Mouse (Mus musculus) cerebellum, postnatal 36 days (tissue): ENCODE measurements around the gene Asb10.
A peak's percentile ranks its signal among the peaks of the same experiment; 100 is the strongest.

Source experiments
- DNase-seq, 2 experiments: peaks; one replicate each; pipeline ENCODE4 v3.0.0; 2021 to 2022; ENCODE audit warnings: mixed read lengths in 2 of 2

Gene Asb10

DNA sequence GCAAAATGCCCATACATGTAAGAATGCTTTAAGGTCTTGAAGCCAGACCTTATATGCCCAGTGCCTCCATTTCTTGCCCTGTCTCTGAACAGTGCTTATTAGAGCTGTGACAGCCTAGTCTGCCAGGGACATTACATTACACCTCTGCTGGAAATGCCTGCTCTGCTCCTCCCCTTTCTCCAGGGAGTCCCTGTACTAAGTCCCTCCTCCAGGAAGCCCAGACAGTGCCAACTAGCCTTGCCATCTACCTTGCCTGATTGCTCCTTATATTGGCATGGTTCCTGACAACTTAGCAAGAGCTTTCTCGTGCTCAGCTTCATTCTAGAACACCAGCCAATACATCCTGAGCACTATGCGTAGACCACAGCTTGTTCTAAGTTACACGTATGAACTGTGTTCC, 5.0 kb downstream of the Asb10 start:
- no peak for DNase-seq

DNA sequence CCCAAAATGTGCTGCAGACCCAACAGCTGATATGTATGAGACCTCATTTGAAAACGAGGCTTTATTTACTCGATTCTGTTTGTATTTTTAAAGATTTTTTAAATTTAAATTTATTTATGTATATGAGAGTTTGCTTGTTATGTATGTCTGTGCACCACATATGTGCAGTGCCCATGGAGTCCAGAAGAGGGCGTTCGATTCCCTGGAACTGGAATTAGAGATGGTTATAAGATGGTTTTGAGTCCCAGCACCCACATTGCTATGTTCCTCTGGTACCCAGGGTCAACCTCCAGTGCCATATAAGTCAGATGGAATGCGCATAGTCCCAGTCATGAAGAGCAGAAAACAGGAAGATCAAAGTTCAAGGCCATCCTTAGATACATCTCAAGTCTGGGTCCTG, 6.5 kb downstream of the Asb10 start:
- DNase-seq: no peak

DNA sequence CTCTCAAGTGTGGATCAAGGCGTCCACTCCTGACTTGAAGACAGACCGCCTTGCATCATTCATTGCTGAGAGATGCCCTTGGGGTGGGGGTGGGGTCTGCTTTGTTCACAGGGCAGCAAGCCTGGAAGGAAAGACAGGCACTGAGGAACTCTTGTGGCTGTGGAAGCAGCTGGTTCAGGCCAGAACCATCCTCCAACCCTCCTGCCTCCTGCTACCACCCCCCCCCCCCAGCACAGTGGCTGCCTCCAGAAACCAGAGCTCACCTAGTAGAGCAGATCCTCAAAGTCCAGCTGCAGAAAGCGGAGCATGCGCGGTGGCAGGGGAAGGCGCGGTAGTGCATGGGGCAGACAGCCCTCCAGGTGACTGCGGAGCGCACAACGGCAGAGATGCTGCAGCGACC, 7.4 kb downstream of the Asb10 start:
- no peak for DNase-seq

DNA sequence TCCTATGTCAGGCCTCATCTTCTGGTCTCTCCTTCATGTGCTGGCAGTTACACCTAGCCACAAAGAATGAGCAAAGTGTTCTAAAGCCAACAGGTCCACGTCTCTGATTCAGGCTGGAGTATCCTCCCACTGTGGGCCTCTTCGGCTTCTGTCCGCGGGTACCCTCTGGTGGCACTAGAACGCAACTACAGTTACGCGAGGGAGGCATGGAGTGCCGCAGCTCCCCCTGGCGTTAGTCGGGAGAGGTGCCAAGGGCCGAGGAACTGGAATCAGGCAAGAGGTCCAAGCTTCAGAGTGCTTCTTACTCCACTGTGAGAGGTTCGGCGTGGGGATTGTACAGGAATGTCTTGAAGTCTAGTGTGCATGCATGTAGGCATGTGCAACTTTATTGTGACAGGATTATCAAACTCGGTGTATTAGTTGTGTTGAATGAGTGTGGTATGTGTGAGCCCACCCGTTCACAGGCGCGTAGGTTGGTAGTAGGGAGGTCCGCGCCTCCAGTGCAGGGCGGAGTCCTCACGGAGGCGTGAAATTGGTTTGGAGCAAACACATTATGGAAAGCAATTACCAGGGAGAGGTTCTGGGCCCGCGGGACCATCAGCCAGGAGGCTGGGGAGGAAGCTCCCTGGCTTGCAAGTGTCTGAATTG, 10.6 kb downstream of the Asb10 start:
- DNase-seq: peak; percentile 92 to 96

- DNase-seq: no peak
These were observed 13.0 kb downstream of the Asb10 start for GRCm38 (mm10) chr5:24527780-24528179.

DNA sequence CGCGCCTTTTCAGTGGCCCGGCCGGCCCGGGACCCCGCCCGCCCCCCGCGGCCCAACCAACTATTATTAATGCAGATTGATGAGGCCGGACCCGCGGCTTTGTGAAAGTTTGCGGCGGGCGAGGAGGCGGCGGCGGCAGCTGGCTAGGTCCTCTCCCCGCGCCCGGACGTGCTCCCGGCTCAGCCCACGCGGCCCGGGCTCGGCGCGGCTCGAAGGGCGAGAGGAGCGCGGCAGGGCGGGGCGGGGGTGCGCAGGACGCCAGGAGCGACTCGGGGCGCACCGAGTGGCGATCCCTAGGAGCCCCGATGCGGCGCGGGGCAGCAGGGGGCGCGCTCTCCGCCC, 13.9 kb downstream of the Asb10 start, which contains the start of gene Gbx1:
Gbx1 (minus strand) TSS at position 314 of the 342 bp plus-strand sequence.
- no peak for DNase-seq

DNA sequence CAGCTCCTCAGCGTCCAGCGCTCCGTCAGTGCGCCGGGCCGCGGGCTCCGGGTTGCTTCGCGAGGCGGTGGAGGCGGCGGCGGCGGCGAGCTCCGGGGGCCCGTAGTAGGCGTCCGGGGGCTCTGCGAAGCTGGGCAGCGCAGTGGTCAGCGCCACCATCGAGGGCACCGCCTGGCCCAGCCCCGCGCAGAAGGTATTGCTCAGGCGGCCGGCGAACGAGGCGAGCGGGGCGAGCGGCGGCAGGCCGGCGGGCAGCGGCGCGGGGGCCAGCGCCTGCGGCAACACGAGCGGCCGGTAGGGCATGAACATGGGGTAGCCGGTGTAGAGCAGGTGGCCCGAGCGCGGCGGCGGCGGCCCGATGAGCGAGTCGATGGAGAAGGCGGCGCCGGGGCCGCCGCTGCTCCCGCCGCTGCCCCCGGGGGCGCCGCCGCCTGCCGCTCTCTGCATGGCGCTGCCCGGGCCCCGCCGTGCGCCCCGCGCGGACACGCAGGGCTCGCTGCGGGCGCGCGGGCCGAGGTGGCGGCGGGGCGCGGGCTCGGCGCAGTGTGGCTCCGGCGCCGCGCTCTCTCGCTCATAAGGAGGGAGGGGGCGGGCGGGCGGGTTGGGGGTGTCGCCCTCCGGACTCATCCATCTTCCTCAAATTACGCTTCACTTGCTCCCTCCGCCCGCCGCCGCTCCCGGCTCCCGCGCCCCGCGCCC, 14.4 kb downstream of the Asb10 start:
- no peak for DNase-seq

DNA sequence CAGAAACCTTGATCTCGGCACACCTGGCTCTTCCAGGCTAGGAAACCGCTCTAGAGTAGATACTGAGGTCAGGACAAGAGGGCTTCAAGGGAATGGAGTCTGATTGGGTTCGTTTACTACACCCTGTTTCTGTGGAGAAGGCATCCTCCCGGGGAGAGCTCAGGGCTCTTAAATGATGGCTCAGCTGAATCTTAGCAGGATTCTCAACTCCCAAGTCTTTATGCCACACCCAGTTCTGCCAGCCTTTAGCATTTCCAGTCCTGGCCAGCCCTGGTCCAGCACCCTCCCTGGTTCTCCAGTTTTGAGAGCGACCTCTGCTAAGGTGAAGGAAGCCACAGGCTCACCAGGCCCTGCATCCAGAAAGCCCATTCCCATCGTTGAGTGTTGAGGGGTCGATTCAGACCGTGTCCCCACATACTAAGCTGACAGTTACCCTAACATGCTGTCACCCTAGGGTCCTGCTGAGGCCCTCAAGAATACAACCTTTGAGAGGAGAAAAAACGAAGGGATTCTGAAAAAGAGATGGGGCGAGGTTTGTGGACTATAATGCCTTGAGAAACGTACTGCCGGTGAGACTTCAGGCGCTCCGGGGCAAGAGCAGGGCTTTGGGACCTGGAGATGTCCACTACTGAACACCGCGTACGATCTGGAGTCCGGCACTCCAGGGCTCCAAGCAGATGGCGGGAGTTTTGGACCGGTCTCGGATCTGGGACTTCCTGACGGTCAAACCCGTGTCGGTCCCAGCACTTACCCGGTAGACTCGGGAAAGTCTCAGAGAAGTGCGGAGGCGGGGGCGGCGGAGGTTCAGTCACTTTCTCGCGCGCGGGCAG, 15.2 kb downstream of the Asb10 start:
- no peak for DNase-seq

DNA sequence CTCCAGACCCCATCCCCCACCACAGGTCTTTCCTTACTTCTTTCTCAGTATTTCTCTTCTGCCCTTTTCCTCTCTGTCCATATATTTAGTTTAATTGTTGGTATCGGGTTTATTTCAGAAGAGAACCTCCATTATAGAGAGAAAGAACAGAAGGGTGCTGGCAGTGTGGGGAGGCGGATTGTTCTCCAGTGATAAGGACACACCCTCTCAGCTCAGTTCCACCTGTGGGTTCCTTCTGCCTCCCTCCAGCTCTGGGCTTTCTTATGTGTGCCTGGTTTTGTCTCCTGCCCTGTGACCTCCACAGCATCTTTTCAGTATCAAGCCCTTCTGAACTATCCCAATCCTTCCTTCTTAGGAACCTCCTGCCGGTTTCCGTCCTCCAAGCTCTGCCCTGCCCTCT, 16.3 kb downstream of the Asb10 start:
- DNase-seq: no peak

DNA sequence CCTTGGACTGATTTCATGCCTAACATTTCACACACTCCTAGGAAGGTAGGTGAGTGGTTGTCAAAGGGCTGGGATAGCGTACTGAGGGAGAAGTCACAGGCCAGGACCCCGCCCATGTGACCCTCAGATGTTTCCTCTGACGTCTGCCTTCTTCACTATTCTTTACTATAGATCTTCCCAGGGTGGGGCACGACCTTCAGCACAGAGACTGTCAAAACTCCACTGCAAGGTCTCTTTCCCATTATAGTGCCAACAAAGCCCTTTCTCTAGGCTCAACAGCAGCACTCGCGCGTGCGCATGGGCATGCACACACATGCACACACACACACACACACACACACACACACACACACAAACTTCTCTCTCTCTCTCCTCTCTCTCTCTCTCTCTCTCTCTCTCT, 17.0 kb downstream of the Asb10 start:
- DNase-seq: no peak

- no peak for DNase-seq
These were observed 19.4 kb downstream of the Asb10 start for GRCm38 (mm10) chr5:24521366-24521765.

DNA sequence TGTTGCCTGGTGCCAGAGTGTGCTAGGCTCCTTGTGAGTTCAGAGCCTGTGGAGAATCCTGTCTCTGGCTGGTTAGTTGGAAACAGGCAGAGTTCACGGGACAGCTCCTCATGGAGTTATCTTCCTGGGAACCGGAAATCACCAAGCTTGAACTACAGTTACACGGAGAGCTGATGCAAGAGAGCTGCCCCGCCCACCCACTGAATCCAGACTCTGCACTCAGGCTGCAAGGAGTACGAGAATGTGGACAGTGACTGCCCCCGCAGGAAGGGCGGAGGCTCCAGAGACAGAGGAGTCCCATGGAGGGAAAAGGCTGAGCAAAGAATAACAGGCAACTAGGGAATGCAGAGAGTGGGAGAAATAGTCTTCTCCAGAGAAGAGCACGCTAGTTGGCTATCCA, 28.5 kb downstream of the Asb10 start:
- DNase-seq: no peak

- DNase-seq: no peak
These were observed 30.1 kb downstream of the Asb10 start for GRCm38 (mm10) chr5:24510635-24511034.

- DNase-seq: no peak
These were observed 32.4 kb downstream of the Asb10 start for GRCm38 (mm10) chr5:24508406-24508805.

- no peak for DNase-seq
These were observed 35.3 kb downstream of the Asb10 start for GRCm38 (mm10) chr5:24505513-24505912.

DNA sequence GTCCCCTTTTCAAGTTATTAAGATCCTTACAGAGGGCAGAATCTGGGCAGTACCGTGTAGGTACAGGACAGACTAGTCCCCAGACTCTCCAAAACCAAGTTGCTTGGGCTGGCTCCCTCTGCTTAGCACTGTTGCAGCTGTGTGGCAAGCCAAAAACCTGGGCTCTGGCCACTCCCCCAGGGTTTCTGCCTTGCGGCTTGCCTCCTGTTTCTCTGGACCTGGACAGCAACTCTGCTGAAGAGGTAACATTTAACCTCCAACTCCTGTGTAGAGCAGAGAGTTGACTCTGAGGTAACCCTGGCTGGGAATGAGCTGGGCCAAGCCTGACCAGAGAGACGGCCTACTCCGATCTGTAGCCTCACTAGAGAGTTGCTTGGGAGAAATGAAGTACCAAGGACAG, 38.0 kb downstream of the Asb10 start:
- peak in 1 of 2 experiments; percentile 3 for DNase-seq

DNA sequence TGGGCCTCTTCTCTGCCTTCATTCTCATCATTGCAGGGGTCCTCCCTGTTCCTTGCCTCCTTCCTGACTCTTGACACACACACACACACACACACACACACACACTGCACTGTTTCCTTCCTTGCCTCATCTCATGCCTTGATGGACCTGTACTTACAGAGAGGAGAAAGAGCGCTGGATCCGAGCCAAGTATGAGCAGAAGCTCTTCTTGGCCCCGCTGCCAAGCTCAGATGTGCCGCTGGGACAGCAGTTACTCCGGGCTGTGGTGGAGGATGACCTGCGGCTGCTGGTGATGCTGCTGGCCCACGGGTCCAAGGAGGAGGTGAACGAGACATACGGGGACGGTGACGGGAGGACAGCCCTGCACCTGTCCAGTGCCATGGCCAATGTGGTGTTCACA, 39.9 kb downstream of the Asb10 start:
- DNase-seq: peak in 1 of 2 experiments; percentile 41

DNA sequence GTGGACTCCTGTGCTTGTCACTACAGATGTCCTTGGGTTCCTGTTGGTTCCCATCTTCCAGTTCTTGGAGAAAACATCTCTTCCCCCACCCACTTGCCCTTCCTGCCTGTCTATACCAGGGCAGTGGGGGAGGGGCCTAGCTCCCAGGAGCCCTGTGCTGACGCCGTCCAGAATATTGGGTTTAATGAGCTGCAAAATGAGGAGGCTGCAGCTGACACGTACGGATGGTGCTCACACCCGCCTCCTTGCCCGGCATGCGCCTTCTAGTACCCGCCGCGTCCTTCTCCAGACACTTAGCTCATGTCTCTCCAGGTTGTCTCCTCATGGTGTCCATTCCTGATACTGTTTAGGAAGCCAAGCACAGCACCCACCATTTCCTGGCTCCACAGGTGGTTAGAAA, 41.7 kb downstream of the Asb10 start:
- no peak for DNase-seq

- no peak for DNase-seq
These were observed 43.3 kb downstream of the Asb10 start for GRCm38 (mm10) chr5:24497526-24497925.

GRCm38 (mm10) chr5:24496756-24497155, 44.0 kb downstream of the Asb10 start:
- no peak for DNase-seq

GRCm38 (mm10) chr5:24495019-24495418, 45.8 kb downstream of the Asb10 start:
- no peak for DNase-seq

GRCm38 (mm10) chr5:24492546-24493285, 48.1 kb downstream of the Asb10 start:
- DNase-seq: no peak

GRCm38 (mm10) chr5:24490413-24490920, 50.3 kb downstream of the Asb10 start:
- no peak for DNase-seq
